Mouse (Mus musculus) bone marrow macrophage, adult 2 months (primary cell): ENCODE measurements around the gene Gpn3.

Experiments
- CTCF ChIP-seq: IDR thresholded peaks from 2 replicates; pipeline ENCODE4 v1.5.1; 2012; ENCODE audit warnings: low read depth, mild to moderate bottlenecking, low read length, moderate library complexity
- POLR2A ChIP-seq: IDR thresholded peaks from 2 replicates; pipeline ENCODE4 v1.6.1; 2012; ENCODE audit warnings: mild to moderate bottlenecking, low read depth, low read length, borderline replicate concordance

DNA sequence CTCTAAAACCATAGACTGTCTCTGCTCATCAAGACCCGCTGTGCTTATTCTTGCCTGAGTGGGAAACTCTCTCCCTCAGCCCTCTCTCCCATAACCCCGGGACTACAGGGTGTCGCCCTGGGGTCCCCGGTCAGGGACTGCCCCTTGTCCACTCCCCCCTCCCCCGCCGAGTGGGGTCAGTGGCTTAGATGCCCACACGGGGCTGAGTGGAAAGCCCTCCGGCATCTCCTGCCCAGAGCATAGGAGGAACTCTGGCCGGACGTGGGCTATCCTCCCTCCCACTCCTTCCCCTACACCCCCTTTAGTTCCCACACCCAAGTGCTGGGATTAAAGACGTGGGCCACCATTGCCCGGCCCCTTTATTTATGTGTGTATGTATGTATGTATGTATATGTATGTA lies 43.8 kb downstream of the Gpn3 start:
- TF ChIP-seq CTCF (no peak), POLR2A (no peak)
